Mouse (Mus musculus): ENCODE results near the gene Psmc3.
"Not testable (repeated sequence)": the region's sequence is repeated elsewhere in the genome, so short reads cannot be mapped to it uniquely, and the experiment has no call there.

Gene Psmc3

GRCm38 (mm10) chr2:91053934-91054382 lies at the start of gene Psmc3:
Gene Psmc3 (plus strand): TSS chr2:91054009.
- DNase-seq (ENCODE audit: low spot score) = peak; percentile 92

GRCm38 (mm10) chr2:91008536-91008935 lies 45.3 kb upstream of the Psmc3 start:
- no peak for DNase-seq (ENCODE audit: low spot score)

GRCm38 (mm10) chr2:91013881-91014280 lies 39.9 kb upstream of the Psmc3 start:
- DNase-seq (ENCODE audit: low spot score) = no peak

GRCm38 (mm10) chr2:91015386-91015785 lies 38.4 kb upstream of the Psmc3 start:
- DNase-seq (ENCODE audit: low spot score) = no peak

GRCm38 (mm10) chr2:91018061-91018788 lies 35.6 kb upstream of the Psmc3 start:
- DNase-seq (ENCODE audit: low spot score) = no peak

GRCm38 (mm10) chr2:91019911-91020310 lies 33.9 kb upstream of the Psmc3 start:
- DNase-seq (ENCODE audit: low spot score) = no peak

- DNase-seq (ENCODE audit: low spot score) = not testable (repeated sequence)
These were observed 31.5 kb upstream of the Psmc3 start for GRCm38 (mm10) chr2:91022266-91022665.

- no peak for DNase-seq (ENCODE audit: low spot score)
These were observed 30.7 kb upstream of the Psmc3 start for GRCm38 (mm10) chr2:91023131-91023530.

GRCm38 (mm10) chr2:91023956-91024355 lies 29.9 kb upstream of the Psmc3 start:
- DNase-seq (ENCODE audit: low spot score) = no peak

GRCm38 (mm10) chr2:91025081-91025516 lies 28.7 kb upstream of the Psmc3 start:
- DNase-seq (ENCODE audit: low spot score) = no peak

GRCm38 (mm10) chr2:91026491-91026890 lies 27.3 kb upstream of the Psmc3 start:
- no peak for DNase-seq (ENCODE audit: low spot score)

- DNase-seq (ENCODE audit: low spot score) = no peak
These were observed 26.2 kb upstream of the Psmc3 start for GRCm38 (mm10) chr2:91027391-91028214.

- no peak for DNase-seq (ENCODE audit: low spot score)
These were observed 22.6 kb upstream of the Psmc3 start for GRCm38 (mm10) chr2:91031216-91031615.

GRCm38 (mm10) chr2:91033000-91033399 lies 20.8 kb upstream of the Psmc3 start:
- peak; percentile 12 for DNase-seq (ENCODE audit: low spot score)

GRCm38 (mm10) chr2:91035385-91035784 lies 18.4 kb upstream of the Psmc3 start, which contains the start of gene Rapsn:
Gene Rapsn (plus strand): TSS chr2:91035620.
- no peak for DNase-seq (ENCODE audit: low spot score)

GRCm38 (mm10) chr2:91041786-91042185 lies 12.0 kb upstream of the Psmc3 start:
- DNase-seq (ENCODE audit: low spot score) = no peak

GRCm38 (mm10) chr2:91042651-91043398 lies 11.0 kb upstream of the Psmc3 start:
- DNase-seq (ENCODE audit: low spot score) = peak; percentile 74

- no peak for DNase-seq (ENCODE audit: low spot score)
These were observed 9.1 kb upstream of the Psmc3 start for GRCm38 (mm10) chr2:91044727-91045126.

GRCm38 (mm10) chr2:91045805-91046204 lies 8.0 kb upstream of the Psmc3 start:
- not testable (repeated sequence) for DNase-seq (ENCODE audit: low spot score)

GRCm38 (mm10) chr2:91047359-91047758 lies 6.5 kb upstream of the Psmc3 start:
- DNase-seq (ENCODE audit: low spot score) = no peak

- DNase-seq (ENCODE audit: low spot score) = no peak
These were observed 1.9 kb upstream of the Psmc3 start for GRCm38 (mm10) chr2:91051917-91052316.

- DNase-seq (ENCODE audit: low spot score) = peak; percentile 12
These were observed 1.1 kb upstream of the Psmc3 start for GRCm38 (mm10) chr2:91052752-91053151.

All from T-cell, adult 2 months (primary cell).